Mouse (Mus musculus) thymus, adult 2 months (tissue): ENCODE results near the gene Tubg1.

Experiments
- CTCF ChIP-seq: fragments of 200-500 bp; IDR thresholded peaks from 2 replicates; pipeline ENCODE4 v1.5.1; 2012; ENCODE audit warnings: mild to moderate bottlenecking, control low read depth, low read length, moderate library complexity, borderline replicate concordance; ENCODE audit not compliant: control insufficient read depth, poor library complexity, insufficient read depth; ENCODE audit errors: extremely low read depth
- POLR2A ChIP-seq: fragments of 200-500 bp; IDR thresholded peaks from 2 replicates; pipeline ENCODE4 v1.6.1; 2012; ENCODE audit warnings: mild to moderate bottlenecking, low read length, control low read depth, moderate library complexity; ENCODE audit not compliant: control insufficient read depth, poor library complexity, insufficient read depth; ENCODE audit errors: extremely low read depth

GRCm38 (mm10) chr11:101103011-101103410, 16.7 kb upstream of the Tubg1 start:
- TF ChIP-seq CTCF (no peak), POLR2A (no peak)
